Mouse (Mus musculus) adrenal gland, postnatal 0 days (tissue): ENCODE data around the gene Cdh26. TPM values are rescaled to one million over a fixed set of nuclear protein-coding genes. Genes with fewer than 3 reads are reported as not detected.

ENCODE experiments used
- polyA plus RNA-seq: library from polyadenylated mRNA; unstranded; fragments of >200 nt; fragmentation: Nextera tagmentation; extraction: Ambion mirVana; gene quantifications from 2 replicates; pipeline ENCODE4 v1.2.1, GENCODE M21; 2015

Gene Cdh26
- polyA plus RNA-seq = 0.05 and 0.08 TPM in 2 replicates

GRCm38 (mm10) chr2:178430231-178430630, at the start of gene Cdh26:
Gene Cdh26, plus strand, starts transcription at chr2:178430531.

GRCm38 (mm10) chr2:178407053-178407815, 23.1 kb upstream of the Cdh26 start, which contains the start of gene Sycp2:
Gene Sycp2, minus strand, starts transcription at chr2:178407685.

GRCm38 (mm10) chr2:178414261-178415149, 15.8 kb upstream of the Cdh26 start, which contains the start of the genes Ppp1r3d and Fam217b:
Gene Ppp1r3d, minus strand, starts transcription at chr2:178414472.
Gene Fam217b, plus strand, starts transcription at chr2:178414524.

Other genes starting within 250 kb of the Cdh26 start
- 0.05 TPM in 1 of 2 replicates, not detected in the other for gene Sycp2, start 22.8 kb upstream of the Cdh26 start, polyA plus RNA-seq
- 2.3 and 3.4 TPM in 2 replicates for gene Ppp1r3d, start 16.1 kb upstream of the Cdh26 start, polyA plus RNA-seq
- 1.6 and 2.4 TPM in 2 replicates for gene Fam217b, start 16.0 kb upstream of the Cdh26 start, polyA plus RNA-seq